Mouse (Mus musculus) forebrain, embryonic 12.5 days (tissue): ENCODE measurements around the gene Rps7. TPM values are rescaled to one million over a fixed set of nuclear protein-coding genes. Genes with fewer than 3 reads are reported as not detected.

Source experiments
- ATAC-seq: fragments of 200-750 bp; cut with Nextera tagmentation; 2 replicates; pipeline ENCODE4 v1.8.0; 2017; ENCODE audit warnings: moderate TSS enrichment; ENCODE audit not compliant: low FRiP score
- H3K27ac ChIP-seq: fragments of 300-500 bp; sonication (generic); 2 replicates; pipeline ENCODE4 v1.5.1; 2016; ENCODE audit warnings: mild to moderate bottlenecking
- H3K27me3 ChIP-seq: fragments of 300-500 bp; sonication (generic); 2 replicates; pipeline ENCODE4 v1.6.1; 2016; ENCODE audit warnings: mild to moderate bottlenecking
- H3K36me3 ChIP-seq: fragments of 300-500 bp; sonication (generic); replicated peaks from 2 replicates; pipeline ENCODE4 v1.6.1; 2016; ENCODE audit warnings: mild to moderate bottlenecking
- H3K4me1 ChIP-seq: fragments of 300-500 bp; sonication (generic); 2 replicates; pipeline ENCODE4 v1.6.1; 2016
- H3K4me2 ChIP-seq: fragments of 300-500 bp; sonication (generic); 2 replicates; pipeline ENCODE4 v1.6.1; 2016; ENCODE audit warnings: mild to moderate bottlenecking, moderate library complexity
- H3K4me3 ChIP-seq: fragments of 300-500 bp; sonication (generic); replicated peaks from 2 replicates; pipeline ENCODE4 v1.5.1; 2016; ENCODE audit warnings: mild to moderate bottlenecking
- H3K9ac ChIP-seq: fragments of 300-500 bp; sonication (generic); 2 replicates; pipeline ENCODE4 v1.6.1; 2016; ENCODE audit warnings: mild to moderate bottlenecking
- H3K9me3 ChIP-seq: fragments of 300-500 bp; sonication (generic); 2 replicates; pipeline ENCODE4 v1.6.1; 2016
- WGBS: fragments of 180-500 bp; shearing (Covaris S2); methylation state at CpG from one replicate; pipeline ENCODE4 v1.1.7; 2016; 5-methylcytosine and 5-hydroxymethylcytosine counted together
- polyA plus RNA-seq: library from polyadenylated mRNA; unstranded; fragments of >200 nt; fragmentation: Nextera tagmentation; extraction: Ambion mirVana; gene quantifications from 2 replicates; pipeline ENCODE4 v1.2.1, GENCODE M21; 2016

The Rps7 gene
- polyA plus RNA-seq, 1 experiment from 2014 or later: 690 TPM

DNA sequence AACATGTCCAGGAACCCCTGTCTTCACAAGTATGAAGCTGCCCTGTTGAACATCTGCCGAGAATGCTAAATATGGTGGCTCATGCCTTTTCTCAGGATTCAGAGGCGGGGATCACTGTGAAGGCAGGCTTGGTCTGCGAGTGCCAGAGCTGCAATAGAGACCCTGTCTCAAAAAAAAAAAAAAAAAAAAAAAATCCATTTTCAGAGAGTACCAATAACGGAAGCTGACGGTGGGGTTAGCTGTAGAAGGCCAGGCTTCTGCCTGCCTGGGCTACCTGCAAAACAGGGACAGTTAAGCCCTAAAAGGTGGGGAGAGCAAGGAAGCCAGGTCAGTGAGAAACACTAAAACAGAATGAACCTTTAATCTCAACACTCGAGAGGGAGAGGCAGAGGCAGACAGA, 790 bp upstream of the Rps7 start:
- WGBS: 98% methylated on average over 6 of the region's 6 CpGs
- H3K27ac ChIP-seq: no peak overlapping the region; the same call in 1 of the 2 replicates
- no peaks in the 10 kb centered on the region for H3K27me3 ChIP-seq
- peak overlapping the region; percentile 70 for H3K4me2 ChIP-seq
- H3K9ac ChIP-seq: no peak overlapping the region
- ATAC-seq: no peak
- peaks cover 12% of the 10 kb centered on the region for H3K4me1 ChIP-seq
- H3K9me3 ChIP-seq: no peaks in the 10 kb centered on the region
- peaks cover 26% of the 10 kb centered on the region for H3K36me3 ChIP-seq
- peak overlapping the region; percentile 90 for H3K4me3 ChIP-seq

DNA sequence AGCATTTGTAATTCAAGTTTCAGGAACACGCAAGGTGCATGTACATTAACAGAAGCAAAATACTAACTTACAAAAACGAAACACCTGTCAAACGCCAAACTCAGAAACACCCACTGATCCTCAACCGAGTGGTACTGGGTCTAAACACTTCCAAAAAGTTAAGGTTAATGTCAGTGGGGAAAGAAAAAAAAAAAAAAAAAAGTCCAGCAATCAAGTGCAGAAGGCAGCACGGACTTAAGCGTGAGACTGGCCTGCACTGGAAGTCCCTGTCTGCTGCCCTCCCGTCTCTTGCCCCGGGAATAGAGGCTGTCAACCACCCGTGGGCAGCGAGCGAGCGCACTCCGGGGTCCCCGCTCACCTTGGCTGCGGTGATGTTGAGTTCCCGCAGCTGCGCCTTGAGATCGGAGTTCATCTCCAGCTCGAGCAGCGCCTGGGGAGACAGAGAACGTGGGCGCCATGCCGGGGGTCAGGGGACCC, 657 bp downstream of the Rps7 start:
- peak overlapping the region; percentile 90 for H3K4me3 ChIP-seq
- peak; percentile 24; the same call in 1 of the 2 replicates for ATAC-seq

DNA sequence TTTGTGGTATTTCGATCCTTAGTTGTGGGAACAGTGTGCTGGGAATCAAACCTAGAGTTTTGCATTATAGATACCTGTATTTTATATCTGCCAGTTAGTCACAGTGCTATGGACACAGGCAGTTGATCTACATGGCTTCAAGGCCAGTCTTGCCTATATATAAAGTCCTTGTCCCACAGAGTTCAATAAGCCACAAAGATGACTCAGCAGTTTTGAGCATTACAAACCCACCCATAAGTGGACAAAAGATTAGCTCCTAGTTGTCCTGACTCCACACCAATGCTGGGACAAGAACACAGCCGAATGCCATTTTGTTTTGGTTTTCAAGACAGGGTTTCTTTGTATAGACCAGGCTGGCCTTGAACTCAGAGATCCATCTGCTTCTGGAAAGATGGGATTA, 7.3 kb downstream of the Rps7 start:
- Histone ChIP-seq H3K4me1 (no peaks in the 10 kb centered on the region), H3K36me3 (peaks cover 56% of the 10 kb centered on the region), H3K27me3 (no peaks in the 10 kb centered on the region), H3K9ac (no peak overlapping the region), H3K4me2 (no peak overlapping the region), H3K27ac (no peak overlapping the region), H3K4me3 (no peak overlapping the region), H3K9me3 (no peaks in the 10 kb centered on the region)
- WGBS: 89% methylated on average over 2 of the region's 2 CpGs
- no peak for ATAC-seq

More for the DNA sequence above, 657 bp downstream of the Rps7 start:
- peak overlapping the region; percentile 70 for H3K4me2 ChIP-seq
- no peaks in the 10 kb centered on the region for H3K27me3 ChIP-seq
- H3K27ac ChIP-seq: peak overlapping the region; percentile 93
- H3K9ac ChIP-seq: peak overlapping the region; percentile 98
- no peaks in the 10 kb centered on the region for H3K9me3 ChIP-seq
- H3K36me3 ChIP-seq: peaks cover 40% of the 10 kb centered on the region
- peaks cover 12% of the 10 kb centered on the region for H3K4me1 ChIP-seq
- 2% methylated on average over 23 of the region's 23 CpGs for WGBS

DNA sequence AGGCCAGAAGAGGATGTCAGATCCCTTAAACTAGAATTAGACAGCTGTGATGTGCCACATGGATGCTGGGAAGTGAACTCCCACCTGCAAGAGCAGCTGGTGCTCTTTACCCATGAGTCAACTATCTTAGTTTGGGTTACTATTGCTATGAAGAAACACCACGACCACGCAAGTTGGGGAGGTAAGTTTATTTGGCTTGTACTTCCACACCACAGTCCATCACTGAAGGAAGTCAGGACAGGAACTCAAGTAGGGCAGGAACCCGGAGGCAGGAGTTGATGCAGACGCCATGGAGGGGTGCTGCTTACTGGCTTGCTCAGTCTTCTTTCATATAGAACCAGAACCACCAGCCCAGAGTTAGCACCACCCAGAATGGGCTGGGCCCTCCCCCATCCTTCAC, 8.7 kb downstream of the Rps7 start:
- Histone ChIP-seq H3K4me1 (peaks cover 2% of the 10 kb centered on the region; the same call in 1 of the 2 replicates), H3K27me3 (no peaks in the 10 kb centered on the region), H3K9me3 (no peaks in the 10 kb centered on the region), H3K9ac (no peak overlapping the region), H3K36me3 (peaks cover 42% of the 10 kb centered on the region), H3K4me3 (no peak overlapping the region), H3K27ac (no peak overlapping the region), H3K4me2 (no peak overlapping the region)
- WGBS: 74% methylated on average over 4 of the region's 4 CpGs
- no peak for ATAC-seq

DNA sequence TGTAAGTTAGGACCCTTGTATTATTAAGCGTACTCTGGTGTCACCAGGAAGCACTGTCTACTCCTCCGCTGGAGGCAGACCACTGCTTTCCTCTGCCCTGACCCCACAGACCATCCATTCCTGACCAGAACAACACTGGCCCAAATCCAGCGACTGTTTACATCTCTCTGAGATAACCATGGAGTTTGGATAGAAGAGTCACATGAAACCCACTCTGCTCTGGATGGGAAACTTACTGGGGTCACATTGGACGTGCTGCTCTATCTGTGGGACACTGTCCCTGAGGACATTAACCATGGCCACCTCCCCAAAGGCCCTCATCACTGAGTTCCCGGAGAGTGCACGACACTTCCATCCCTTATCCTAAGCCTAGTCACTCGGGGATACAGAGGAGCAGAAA, 10.3 kb downstream of the Rps7 start:
- Histone ChIP-seq H3K9me3 (no peaks in the 10 kb centered on the region), H3K4me2 (no peak overlapping the region), H3K36me3 (peaks cover 26% of the 10 kb centered on the region), H3K27ac (no peak overlapping the region), H3K4me1 (peaks cover 12% of the 10 kb centered on the region), H3K27me3 (no peaks in the 10 kb centered on the region), H3K9ac (no peak overlapping the region), H3K4me3 (no peak overlapping the region)
- 85% methylated on average over 7 of the region's 7 CpGs for WGBS
- ATAC-seq: no peak

DNA sequence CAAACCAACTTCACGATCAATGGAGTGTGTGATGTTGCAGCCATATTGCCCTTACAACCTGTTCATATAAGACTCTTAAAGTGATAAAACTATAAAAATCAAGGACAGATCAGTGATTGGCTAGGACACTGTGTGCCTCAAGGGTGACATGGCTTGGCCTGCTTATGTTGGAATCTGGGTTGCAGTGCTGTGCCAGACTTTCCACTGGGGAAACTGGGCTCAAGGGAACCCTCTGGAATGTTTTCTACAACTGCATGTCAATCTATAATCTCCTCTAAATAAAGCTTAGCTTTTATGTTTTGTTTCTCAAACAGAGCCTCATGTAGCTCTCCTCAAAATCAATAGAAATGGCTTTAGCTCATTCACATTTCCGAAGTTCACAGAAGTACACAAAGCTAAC, 11.5 kb downstream of the Rps7 start:
- WGBS: 89% methylated on average over 2 of the region's 2 CpGs
- Histone ChIP-seq H3K27ac (no peak overlapping the region), H3K4me2 (no peak overlapping the region), H3K4me1 (peaks cover 12% of the 10 kb centered on the region), H3K9me3 (no peaks in the 10 kb centered on the region), H3K27me3 (no peaks in the 10 kb centered on the region), H3K9ac (no peak overlapping the region), H3K4me3 (no peak overlapping the region), H3K36me3 (peaks cover 14% of the 10 kb centered on the region)
- no peak for ATAC-seq

DNA sequence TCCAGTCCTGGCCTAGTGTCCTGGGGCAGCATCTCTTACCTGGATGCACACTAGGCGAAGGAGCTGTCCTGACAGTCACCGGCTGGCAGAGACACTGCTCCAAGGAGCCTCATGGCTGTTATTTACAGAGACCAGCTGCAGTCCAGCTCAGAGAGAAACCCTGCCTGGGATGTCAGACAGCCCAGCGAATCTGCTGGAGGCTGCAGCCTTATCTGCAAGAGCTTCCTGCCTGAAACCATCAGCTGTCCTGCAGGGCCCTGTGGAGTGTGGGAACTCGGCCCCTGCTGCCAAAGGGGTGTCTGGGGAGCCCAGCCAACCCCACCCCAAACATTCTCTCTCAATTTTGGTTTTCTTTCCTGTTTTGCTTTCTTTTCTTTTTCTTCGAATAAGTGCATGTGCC, 12.6 kb downstream of the Rps7 start, which contains the start of gene Colec11:
Colec11 (minus strand) TSS at position 183 of the 400 bp plus-strand sequence.
- Histone ChIP-seq H3K27ac (no peak within 1 kb of the TSS), H3K27me3 (no peaks in the 10 kb centered on the region), H3K4me1 (peaks cover 12% of the 10 kb centered on the region), H3K36me3 (peaks cover 3% of the 10 kb centered on the region), H3K4me3 (no peak within 1 kb of the TSS), H3K9ac (no peak within 1 kb of the TSS), H3K4me2 (no peak within 1 kb of the TSS), H3K9me3 (no peaks in the 10 kb centered on the region)
- 74% methylated on average over 5 of the region's 5 CpGs for WGBS
- no peak for ATAC-seq

DNA sequence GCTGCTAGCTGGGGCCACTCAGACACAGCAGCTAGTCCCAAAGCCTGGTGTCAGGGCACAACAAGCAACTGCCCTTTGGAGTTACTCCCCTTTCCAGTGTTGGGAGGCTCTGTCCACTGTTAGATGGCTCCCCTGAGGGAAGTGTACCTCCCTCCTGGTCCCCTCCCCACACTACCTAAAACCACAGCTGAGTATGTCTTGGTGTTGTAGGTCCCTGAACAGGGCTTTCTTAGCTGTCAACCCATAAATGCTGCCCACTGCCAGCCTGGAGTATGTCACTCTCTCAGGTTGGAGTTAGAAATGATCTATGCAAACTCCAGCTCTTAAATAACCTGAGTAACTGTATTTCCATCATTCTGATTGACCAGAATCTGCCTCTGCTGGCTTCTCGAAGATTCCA, 13.1 kb downstream of the Rps7 start:
- no peak overlapping the region for H3K9ac ChIP-seq
- H3K36me3 ChIP-seq: no peaks in the 10 kb centered on the region; the same call in 1 of the 2 replicates

DNA sequence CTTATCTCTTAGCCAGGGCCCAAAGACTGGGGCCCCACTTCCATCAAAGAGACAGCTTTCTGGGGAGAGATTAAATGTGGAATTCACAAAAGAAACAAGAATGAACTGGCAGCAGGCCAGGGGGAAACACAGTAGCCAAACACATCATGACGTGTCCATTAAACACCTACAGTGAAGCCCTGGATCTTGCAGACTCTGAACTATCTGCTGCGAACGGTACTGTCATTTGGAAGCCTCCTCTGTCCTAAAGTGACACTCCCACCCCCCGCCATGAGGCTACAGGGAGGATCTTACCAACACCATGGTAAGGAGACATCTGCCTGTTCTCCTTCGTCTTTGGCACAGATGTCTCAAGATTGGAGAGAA, 13.6 kb downstream of the Rps7 start:
- H3K9ac ChIP-seq: no peak overlapping the region
- no peaks in the 10 kb centered on the region for H3K27me3 ChIP-seq
- no peak overlapping the region for H3K27ac ChIP-seq
- H3K36me3 ChIP-seq: no peaks in the 10 kb centered on the region; the same call in 1 of the 2 replicates
- H3K4me2 ChIP-seq: no peak overlapping the region
- peaks cover 12% of the 10 kb centered on the region for H3K4me1 ChIP-seq
- 67% methylated on average over 5 of the region's 5 CpGs for WGBS
- no peak for ATAC-seq
- no peaks in the 10 kb centered on the region for H3K9me3 ChIP-seq
- no peak overlapping the region for H3K4me3 ChIP-seq

More for the DNA sequence above, 13.1 kb downstream of the Rps7 start:
- WGBS: 81% methylated on average over 1 of the region's 1 CpGs
- no peaks in the 10 kb centered on the region for H3K9me3 ChIP-seq
- H3K27me3 ChIP-seq: no peaks in the 10 kb centered on the region
- H3K4me1 ChIP-seq: peaks cover 12% of the 10 kb centered on the region
- no peak overlapping the region for H3K4me2 ChIP-seq
- H3K4me3 ChIP-seq: no peak overlapping the region
- no peak overlapping the region for H3K27ac ChIP-seq
- ATAC-seq: no peak

DNA sequence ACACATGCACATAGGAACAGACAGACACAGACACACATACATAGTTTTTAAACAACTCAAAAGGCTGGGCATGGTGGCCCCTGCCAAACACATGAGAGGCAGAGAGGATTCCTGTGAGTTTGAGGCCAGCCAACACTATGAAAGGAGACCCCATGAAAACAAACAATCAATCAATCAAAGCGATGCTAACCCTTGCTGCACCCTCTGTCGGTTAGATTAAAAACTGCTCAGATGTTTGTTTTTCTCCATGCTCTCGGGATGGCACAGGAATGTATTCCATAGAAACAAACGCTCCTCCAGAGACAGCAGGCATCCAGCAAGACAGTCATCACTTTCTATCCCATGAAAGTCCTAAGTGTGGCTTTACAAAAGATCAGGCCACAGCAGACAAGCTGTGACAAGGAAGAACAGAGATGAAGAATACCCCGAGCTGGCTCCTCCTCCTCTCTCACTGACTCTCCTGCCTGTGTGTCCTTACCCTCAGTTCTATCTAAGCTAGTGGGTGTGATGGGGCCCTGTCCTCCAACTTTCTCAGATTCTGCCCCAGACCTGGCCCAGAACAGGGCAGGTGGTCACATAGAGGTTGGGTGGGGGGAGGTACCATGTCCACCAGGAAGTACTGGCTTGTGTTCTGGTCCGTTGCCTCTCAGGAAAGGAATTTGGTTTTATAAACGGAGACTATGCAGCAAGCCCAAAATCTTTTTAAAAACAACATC, 14.1 kb downstream of the Rps7 start:
- no peak overlapping the region for H3K27ac ChIP-seq

DNA sequence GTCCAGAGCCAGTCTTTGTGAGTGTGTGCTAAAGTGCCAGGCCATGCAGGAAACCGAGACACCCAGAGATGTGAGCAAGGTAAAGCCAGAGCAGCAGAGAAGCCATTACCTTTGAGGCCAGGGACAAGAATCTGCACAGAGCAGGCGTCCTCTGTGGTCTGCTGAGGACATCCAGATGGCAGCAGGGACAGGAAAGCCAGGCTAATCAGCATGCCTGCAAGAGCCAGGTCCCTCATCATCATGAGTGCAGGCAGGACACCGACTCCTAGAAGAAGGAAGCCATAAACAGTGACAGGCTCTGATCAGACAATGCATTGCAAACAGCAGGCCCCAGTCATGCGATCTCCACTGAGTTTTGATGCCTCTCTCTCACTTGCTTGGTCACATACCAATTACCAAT, 18.5 kb downstream of the Rps7 start:
- Histone ChIP-seq H3K4me3 (no peak overlapping the region), H3K4me1 (peaks cover 12% of the 10 kb centered on the region), H3K9me3 (no peaks in the 10 kb centered on the region), H3K4me2 (no peak overlapping the region), H3K27ac (no peak overlapping the region), H3K27me3 (no peaks in the 10 kb centered on the region), H3K9ac (no peak overlapping the region), H3K36me3 (no peaks in the 10 kb centered on the region)
- WGBS: 82% methylated on average over 4 of the region's 4 CpGs
- ATAC-seq: no peak

More for the DNA sequence above, 14.1 kb downstream of the Rps7 start:
- H3K9ac ChIP-seq: no peak overlapping the region
- no peaks in the 10 kb centered on the region for H3K9me3 ChIP-seq
- H3K27me3 ChIP-seq: no peaks in the 10 kb centered on the region
- no peak for ATAC-seq
- WGBS: 41% methylated on average over 7 of the region's 7 CpGs
- H3K4me1 ChIP-seq: peaks cover 12% of the 10 kb centered on the region
- H3K4me3 ChIP-seq: no peak overlapping the region
- no peak overlapping the region for H3K4me2 ChIP-seq
- no peaks in the 10 kb centered on the region for H3K36me3 ChIP-seq

DNA sequence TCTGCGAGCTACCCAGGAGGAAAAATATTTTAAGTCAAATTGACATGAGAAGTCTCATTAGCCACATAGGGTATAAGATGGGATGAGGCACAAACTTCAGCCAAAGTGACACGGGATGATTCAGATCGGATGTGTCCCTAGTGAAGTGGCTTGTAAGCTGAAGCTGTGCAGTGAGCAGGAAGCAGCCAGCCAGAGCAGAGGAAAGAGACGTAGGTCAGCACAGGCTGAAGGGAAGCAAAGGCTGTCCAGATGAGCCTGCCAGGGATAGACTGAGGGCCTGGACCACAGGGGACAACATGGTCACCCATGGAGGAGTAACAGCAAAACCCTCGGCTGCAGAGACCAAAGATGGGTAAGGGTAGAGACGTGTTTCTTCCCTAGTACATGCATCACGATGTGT, 21.4 kb downstream of the Rps7 start:
- no peak for ATAC-seq
- Histone ChIP-seq H3K9me3 (no peaks in the 10 kb centered on the region), H3K27me3 (no peaks in the 10 kb centered on the region), H3K4me1 (no peaks in the 10 kb centered on the region), H3K9ac (no peak overlapping the region), H3K4me3 (no peak overlapping the region), H3K27ac (no peak overlapping the region), H3K4me2 (no peak overlapping the region), H3K36me3 (no peaks in the 10 kb centered on the region)
- 78% methylated on average over 7 of the region's 7 CpGs for WGBS

DNA sequence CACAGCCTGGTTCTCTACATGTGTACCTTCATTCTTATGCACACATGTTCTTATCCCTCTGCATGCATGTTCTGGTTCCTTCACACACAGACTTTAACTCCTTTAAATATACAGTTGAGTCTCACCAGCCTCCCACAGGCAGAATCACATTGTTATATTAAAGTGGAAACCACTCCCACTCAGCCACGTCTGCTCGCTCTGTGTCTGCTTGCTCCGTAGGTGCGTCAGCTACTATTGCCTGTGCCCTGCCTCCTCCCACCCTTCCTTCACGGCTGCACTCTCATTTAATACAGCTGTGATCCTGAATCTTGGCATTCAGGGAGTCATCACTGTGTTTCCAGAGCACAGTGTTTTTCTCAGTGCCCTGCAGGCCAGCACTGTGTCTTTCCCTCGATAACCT, 23.4 kb downstream of the Rps7 start:
- Histone ChIP-seq H3K9ac (no peak overlapping the region), H3K4me1 (peaks cover 10% of the 10 kb centered on the region), H3K36me3 (no peaks in the 10 kb centered on the region), H3K4me3 (no peak overlapping the region), H3K4me2 (no peak overlapping the region), H3K27ac (no peak overlapping the region), H3K27me3 (no peaks in the 10 kb centered on the region), H3K9me3 (no peaks in the 10 kb centered on the region)
- no peak for ATAC-seq
- WGBS: 75% methylated on average over 6 of the region's 6 CpGs
